Mouse (Mus musculus) kidney, adult 2 months (tissue): ENCODE measurements around the gene Olfr1424.

Experiments used
- CTCF ChIP-seq: fragments of 200-500 bp; conservative IDR thresholded peaks from 2 replicates; pipeline ENCODE4 v1.5.1; 2011; ENCODE audit warnings: low read depth, mild to moderate bottlenecking, control low read depth, low read length, moderate library complexity, mixed read lengths; ENCODE audit not compliant: insufficient read depth, insufficient read length
- POLR2A ChIP-seq: fragments of 200-500 bp; IDR thresholded peaks from one replicate; pipeline ENCODE4 v1.6.1; 2011; ENCODE audit warnings: low read depth, low read length, control low read depth

DNA sequence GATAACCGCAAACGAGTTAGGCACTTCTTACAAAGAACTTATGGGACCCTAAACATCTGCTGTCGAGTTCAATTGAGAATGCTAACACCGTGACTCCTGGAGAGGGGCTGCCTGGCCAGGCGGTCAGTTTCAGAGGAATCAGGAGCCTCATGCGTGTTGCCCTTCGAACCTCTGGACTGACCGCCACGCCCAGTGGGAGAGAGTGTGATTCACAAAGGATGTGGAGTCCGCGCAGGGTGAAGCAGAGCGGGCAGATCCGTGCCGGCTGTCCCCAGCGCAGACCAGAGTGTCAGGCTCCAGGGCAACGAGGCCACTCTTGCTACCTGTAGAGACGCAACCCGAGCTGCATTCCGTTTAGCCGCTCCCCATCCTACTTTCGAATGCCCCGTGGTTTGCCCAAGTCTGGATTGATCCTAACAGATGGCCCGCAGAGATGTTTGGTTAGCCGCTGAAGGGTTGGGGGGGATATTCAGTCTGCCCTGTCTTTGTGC, 52.2 kb downstream of the Olfr1424 start:
- no peak for TF ChIP-seq CTCF
- peak; percentile 24 for TF ChIP-seq POLR2A
